Mouse (Mus musculus): ENCODE measurements around the gene E130208F15Rik. TPM values are rescaled to one million over a fixed set of nuclear protein-coding genes. Genes with fewer than 3 reads are reported as not detected.

Gene E130208F15Rik
- not detected in 2 replicates for polyA plus RNA-seq (2015; fragmentation: Nextera tagmentation; extraction: Ambion mirVana)

DNA sequence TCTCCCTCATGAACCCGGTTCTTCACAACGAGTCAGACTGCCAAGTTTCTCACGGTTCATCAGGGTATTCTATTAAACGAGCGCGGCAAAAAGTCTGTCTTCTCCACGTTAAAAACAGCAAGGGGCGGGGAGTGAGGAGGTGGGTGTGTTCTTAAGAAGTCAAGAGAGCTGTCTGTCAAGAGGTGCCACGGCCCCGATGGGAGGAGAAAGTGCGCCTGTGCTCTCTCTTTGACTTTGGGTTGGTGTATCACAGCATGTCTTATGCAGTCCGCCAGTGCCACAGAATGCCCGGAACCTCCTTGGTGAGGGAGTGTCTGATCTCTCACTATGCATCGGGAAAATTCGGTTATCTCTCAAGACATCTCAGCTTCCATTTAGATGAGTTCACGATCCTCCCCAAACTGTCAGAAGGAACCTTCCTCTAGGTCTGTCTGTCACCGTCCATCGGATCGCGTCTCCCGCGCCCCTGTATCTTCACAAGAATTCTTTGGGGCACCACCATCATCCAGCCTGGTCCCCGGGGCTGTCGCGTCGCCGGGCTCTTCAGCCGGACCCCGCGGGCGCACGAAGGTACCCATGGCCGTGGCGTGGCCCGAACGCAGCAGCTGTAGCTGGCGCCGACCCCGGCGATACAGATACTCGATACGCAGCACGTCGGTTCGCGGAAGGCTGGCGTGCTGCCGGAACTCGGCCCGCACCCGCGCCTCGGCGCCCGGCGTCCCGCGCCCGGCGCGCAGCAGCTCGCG, at the start of gene E130208F15Rik:
E130208F15Rik (plus strand) TSS at position 202 of the 746 bp plus-strand sequence.
- Histone ChIP-seq H3K9ac (ENCODE audit: low read length) (peak within 1 kb of the TSS; percentile 92), H3K4me3 (ENCODE audit: low read depth, low read length) (peak within 1 kb of the TSS; percentile 62), H3K9me3 (ENCODE audit: control insufficient read depth, low read length) (no peaks in the 10 kb centered on the region), H3K27me3 (ENCODE audit: control insufficient read depth, insufficient read depth, low read length) (no peaks in the 10 kb centered on the region), H3K4me2 (replicated peaks; ENCODE audit: low read depth) (peak within 1 kb of the TSS; percentile 87), H3K36me3 (ENCODE audit: control insufficient read depth, insufficient read depth, low read length) (no peaks in the 10 kb centered on the region), H3K4me1 (replicated peaks; ENCODE audit: control insufficient read depth, insufficient read depth) (no peaks in the 10 kb centered on the region; the same call in 1 of the 2 replicates), H3K27ac (replicated peaks) (peak within 1 kb of the TSS; percentile 94)
- under 1% methylated on average over 57 of the region's 63 CpGs for WGBS
- DNase-seq (ENCODE audit: low spot score): peak; percentile 73
- peak; percentile 55 for ATAC-seq (ENCODE audit: low FRiP score, low TSS enrichment)
- TF ChIP-seq CTCF (IDR thresholded peaks at IDR 0.05; ENCODE audit: low read depth): no peak

- H3K9me3 ChIP-seq (ENCODE audit: control insufficient read depth, low read length): no peaks in the 10 kb centered on the region
- no peak overlapping the region for H3K4me3 ChIP-seq (ENCODE audit: low read depth, low read length)
- TF ChIP-seq CTCF (IDR thresholded peaks at IDR 0.05; ENCODE audit: low read depth): no peak
- no peak for TF ChIP-seq EP300 (optimal IDR thresholded peaks at IDR 0.05)
- H3K36me3 ChIP-seq (ENCODE audit: control insufficient read depth, insufficient read depth, low read length): no peaks in the 10 kb centered on the region
- no peak overlapping the region for H3K27ac ChIP-seq (replicated peaks)
- H3K27me3 ChIP-seq (ENCODE audit: control insufficient read depth, insufficient read depth, low read length): no peaks in the 10 kb centered on the region
- H3K4me2 ChIP-seq (replicated peaks; ENCODE audit: low read depth): no peak overlapping the region
- no peaks in the 10 kb centered on the region for H3K4me1 ChIP-seq (replicated peaks; ENCODE audit: control insufficient read depth, insufficient read depth)
- no peak for ATAC-seq (ENCODE audit: low FRiP score, low TSS enrichment)
- no peak for DNase-seq (ENCODE audit: low spot score)
- 41% methylated on average over 6 of the region's 6 CpGs for WGBS
- H3K9ac ChIP-seq (ENCODE audit: low read length): no peak overlapping the region
Measured at GRCm38 (mm10) chr7:30274383-30274782, 47.2 kb upstream of the E130208F15Rik start.

- Histone ChIP-seq H3K27ac (replicated peaks) (no peak overlapping the region), H3K36me3 (ENCODE audit: control insufficient read depth, insufficient read depth, low read length) (no peaks in the 10 kb centered on the region), H3K27me3 (ENCODE audit: control insufficient read depth, insufficient read depth, low read length) (no peaks in the 10 kb centered on the region), H3K4me1 (replicated peaks; ENCODE audit: control insufficient read depth, insufficient read depth) (no peaks in the 10 kb centered on the region), H3K9ac (ENCODE audit: low read length) (no peak overlapping the region), H3K4me2 (replicated peaks; ENCODE audit: low read depth) (no peak overlapping the region), H3K4me3 (ENCODE audit: low read depth, low read length) (no peak overlapping the region), H3K9me3 (ENCODE audit: control insufficient read depth, low read length) (no peaks in the 10 kb centered on the region)
- no peak for TF ChIP-seq EP300 (optimal IDR thresholded peaks at IDR 0.05)
- no peak for TF ChIP-seq CTCF (IDR thresholded peaks at IDR 0.05; ENCODE audit: low read depth)
- ATAC-seq (ENCODE audit: low FRiP score, low TSS enrichment): no peak
- 32% methylated on average over 2 of the region's 2 CpGs for WGBS
- no peak for DNase-seq (ENCODE audit: low spot score)
Measured at GRCm38 (mm10) chr7:30278911-30279310, 42.6 kb upstream of the E130208F15Rik start.

GRCm38 (mm10) chr7:30279536-30279935, 42.0 kb upstream of the E130208F15Rik start:
- DNase-seq (ENCODE audit: low spot score) (peak; percentile 18), ATAC-seq (ENCODE audit: low FRiP score, low TSS enrichment) (no peak)
- Histone ChIP-seq H3K27ac (replicated peaks) (no peak overlapping the region), H3K27me3 (ENCODE audit: control insufficient read depth, insufficient read depth, low read length) (no peaks in the 10 kb centered on the region), H3K9ac (ENCODE audit: low read length) (peak overlapping the region; percentile 67), H3K4me3 (ENCODE audit: low read depth, low read length) (peak overlapping the region; percentile 77), H3K36me3 (ENCODE audit: control insufficient read depth, insufficient read depth, low read length) (no peaks in the 10 kb centered on the region), H3K4me1 (replicated peaks; ENCODE audit: control insufficient read depth, insufficient read depth) (no peaks in the 10 kb centered on the region), H3K9me3 (ENCODE audit: control insufficient read depth, low read length) (no peaks in the 10 kb centered on the region), H3K4me2 (replicated peaks; ENCODE audit: low read depth) (peak overlapping the region; percentile 85)
- TF ChIP-seq EP300 (optimal IDR thresholded peaks at IDR 0.05): no peak
- no peak for TF ChIP-seq CTCF (IDR thresholded peaks at IDR 0.05; ENCODE audit: low read depth)
- WGBS: 0% methylated on average over 6 of the region's 6 CpGs

- Histone ChIP-seq H3K27ac (replicated peaks) (peak within 1 kb of the TSS; percentile 98), H3K4me2 (replicated peaks; ENCODE audit: low read depth) (peak within 1 kb of the TSS; percentile 85), H3K27me3 (ENCODE audit: control insufficient read depth, insufficient read depth, low read length) (no peaks in the 10 kb centered on the region), H3K9me3 (ENCODE audit: control insufficient read depth, low read length) (no peaks in the 10 kb centered on the region), H3K36me3 (ENCODE audit: control insufficient read depth, insufficient read depth, low read length) (no peaks in the 10 kb centered on the region), H3K4me3 (ENCODE audit: low read depth, low read length) (peak within 1 kb of the TSS; percentile 77), H3K4me1 (replicated peaks; ENCODE audit: control insufficient read depth, insufficient read depth) (no peaks in the 10 kb centered on the region), H3K9ac (ENCODE audit: low read length) (peak within 1 kb of the TSS; percentile 67)
- TF ChIP-seq CTCF (IDR thresholded peaks at IDR 0.05; ENCODE audit: low read depth) (no peak), EP300 (optimal IDR thresholded peaks at IDR 0.05) (peak; percentile 43)
- DNase-seq (ENCODE audit: low spot score) (peak; percentile 94), ATAC-seq (ENCODE audit: low FRiP score, low TSS enrichment) (peak; percentile 96)
- WGBS: under 1% methylated on average over 49 of the region's 49 CpGs
Measured at GRCm38 (mm10) chr7:30279951-30280669, 41.4 kb upstream of the E130208F15Rik start, which contains the start of the genes Thap8 and Wdr62. Gene Thap8, plus strand, starts transcription at chr7:30280094. Gene Wdr62, minus strand, starts transcription at chr7:30280419.
